Mouse (Mus musculus) midbrain, embryonic 10.5 days (tissue): Measurements from ENCODE around the gene Gm4884. TPM values are rescaled to one million over a fixed set of nuclear protein-coding genes. Genes with fewer than 3 reads are reported as not detected.
"Not testable (repeated sequence)": the region's sequence is repeated elsewhere in the genome, so short reads cannot be mapped to it uniquely, and the experiment has no call there.

Source experiments
- DNase-seq: peaks from one replicate; pipeline ENCODE4 v3.0.0-alpha.2; 2017; ENCODE audit warnings: low spot score
- H3K27ac ChIP-seq: fragments of 300-500 bp; sonication (generic); replicated peaks from 2 replicates; pipeline ENCODE4 v1.5.1; 2016; ENCODE audit warnings: mild to moderate bottlenecking
- H3K27me3 ChIP-seq: fragments of 300-500 bp; sonication (generic); 2 replicates; pipeline ENCODE4 v1.6.1; 2016; ENCODE audit warnings: low read depth, mild to moderate bottlenecking; ENCODE audit not compliant: poor library complexity, severe bottlenecking
- H3K36me3 ChIP-seq: fragments of 300-500 bp; sonication (generic); 2 replicates; pipeline ENCODE4 v1.6.1; 2016; ENCODE audit warnings: mild to moderate bottlenecking, moderate library complexity
- H3K4me1 ChIP-seq: fragments of 300-500 bp; sonication (generic); 2 replicates; pipeline ENCODE4 v1.6.1; 2016
- H3K4me3 ChIP-seq: fragments of 300-500 bp; sonication (generic); 2 replicates; pipeline ENCODE4 v1.5.1; 2016; ENCODE audit warnings: mild to moderate bottlenecking, moderate library complexity
- H3K9me3 ChIP-seq: fragments of 300-500 bp; sonication (generic); replicated peaks from 2 replicates; pipeline ENCODE4 v1.6.1; 2016; ENCODE audit warnings: mild to moderate bottlenecking
- WGBS: fragments of 180-500 bp; shearing (Covaris S2); methylation state at CpG from one replicate; pipeline ENCODE4 v1.1.7; 2016; 5-methylcytosine and 5-hydroxymethylcytosine counted together
- polyA plus RNA-seq: library from polyadenylated mRNA; unstranded; fragments of >200 nt; fragmentation: Nextera tagmentation; extraction: Ambion mirVana; gene quantifications from 2 replicates; pipeline ENCODE4 v1.2.1, GENCODE M21; 2016

The Gm4884 gene
- not detected in 2 replicates for polyA plus RNA-seq

GRCm38 (mm10) chr7:41032419-41032818, at the start of gene Gm4884:
TSS of gene Gm4884 (plus strand) at chr7:41032719.
- H3K4me1 ChIP-seq, H3K9me3 ChIP-seq, DNase-seq, H3K27me3 ChIP-seq, H3K36me3 ChIP-seq, H3K27ac ChIP-seq, H3K4me3 ChIP-seq: not testable (repeated sequence)
- WGBS = 91% methylated on average over 1 of the region's 1 CpGs

DNA sequence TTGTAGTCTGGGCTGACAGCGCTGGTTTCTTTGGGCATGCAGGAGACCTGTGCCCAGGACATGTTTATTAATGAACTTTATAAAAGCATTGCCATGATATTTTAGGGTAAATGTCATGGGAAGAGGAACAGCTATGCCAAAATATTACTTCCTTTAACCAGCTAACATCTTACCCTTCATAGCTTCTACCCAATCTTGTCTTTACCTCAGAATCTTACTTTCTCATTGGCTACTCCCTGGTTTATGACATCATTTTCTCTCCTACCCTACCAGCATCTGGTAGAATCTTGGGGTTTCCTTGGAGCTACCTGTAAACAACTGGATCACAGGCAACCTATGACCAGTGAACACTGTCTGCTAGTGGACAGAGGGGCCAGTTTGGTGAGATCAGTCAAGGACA, 45.3 kb upstream of the Gm4884 start, which contains the start of gene 4930433I11Rik:
4930433I11Rik (plus strand) TSS at position 301 of the 400 bp plus-strand sequence.
- WGBS = 79% methylated on average over 1 of the region's 1 CpGs
- H3K27ac ChIP-seq = no peak within 1 kb of the TSS
- peaks cover 12% of the 10 kb centered on the region; the same call in 1 of the 2 replicates for H3K9me3 ChIP-seq
- H3K4me1 ChIP-seq = no peaks in the 10 kb centered on the region
- no peaks in the 10 kb centered on the region for H3K27me3 ChIP-seq
- no peaks in the 10 kb centered on the region for H3K36me3 ChIP-seq
- no peak for DNase-seq
- H3K4me3 ChIP-seq = no peak within 1 kb of the TSS

- not testable (repeated sequence) for DNase-seq, H3K36me3 ChIP-seq, H3K27ac ChIP-seq, H3K4me3 ChIP-seq, H3K27me3 ChIP-seq, H3K4me1 ChIP-seq
- peaks cover 13% of the 10 kb centered on the region; the same call in 1 of the 2 replicates for H3K9me3 ChIP-seq
- WGBS = 83% methylated on average over 3 of the region's 3 CpGs
These were observed 11.5 kb downstream of the Gm4884 start for GRCm38 (mm10) chr7:41044058-41044457.

Other genes with a start within 250 kb of the Gm4884 start
- 7.3 and 8.9 TPM in 2 replicates for gene Vstm2b, start 134.4 kb upstream of the Gm4884 start, polyA plus RNA-seq
- not detected in 2 replicates for gene 4930433I11Rik, start 45.2 kb upstream of the Gm4884 start, polyA plus RNA-seq
- not detected in 2 replicates for gene Gm5592, start 121.1 kb downstream of the Gm4884 start, polyA plus RNA-seq